Mouse (Mus musculus) hindlimb bud, embryonic 11.5 days (tissue): ENCODE measurements at regions not wholly inside any gene's neighbourhood (a gene's known extent, or its start where the extent isn't known, plus 50 kb on each side); places are given as distances from the start of the nearest gene placed in this dataset.

Source experiments
- DNase-seq: peaks from one replicate; pipeline ENCODE4 v3.0.0-alpha.2; 2012; ENCODE audit warnings: low read depth, low spot score; ENCODE audit errors: extremely low spot score

- DNase-seq = no peak
These were observed 158.5 kb downstream of the Emp1 start for GRCm38 (mm10) chr6:135520868-135521267.

GRCm38 (mm10) chr6:135524886-135525285 lies 162.5 kb downstream of the Emp1 start:
- no peak for DNase-seq

DNA sequence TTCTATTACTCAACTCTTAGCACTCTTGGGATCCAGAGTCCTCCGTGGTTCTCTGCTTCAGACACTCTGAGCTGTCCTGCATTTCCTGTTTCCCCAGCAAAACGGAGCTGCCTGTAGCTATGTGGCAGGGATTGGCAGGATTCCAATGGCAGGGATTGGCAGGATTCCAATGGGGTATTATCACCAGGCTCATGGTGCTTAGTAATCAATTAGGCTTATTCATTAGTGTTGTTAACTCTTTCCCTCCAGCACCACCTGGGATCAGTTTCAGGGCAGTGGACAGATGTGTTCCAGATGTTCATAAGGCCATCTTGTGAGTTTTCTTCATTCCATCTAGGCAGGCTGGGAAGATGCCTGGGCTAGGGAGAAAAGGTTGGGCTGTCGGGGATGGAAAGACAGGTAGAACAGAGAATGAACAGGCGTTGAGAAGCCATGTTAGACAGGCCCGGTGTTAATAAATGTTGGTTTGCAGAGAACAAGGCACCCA lies 163.5 kb downstream of the Emp1 start:
- peak; percentile 77 for DNase-seq

DNA sequence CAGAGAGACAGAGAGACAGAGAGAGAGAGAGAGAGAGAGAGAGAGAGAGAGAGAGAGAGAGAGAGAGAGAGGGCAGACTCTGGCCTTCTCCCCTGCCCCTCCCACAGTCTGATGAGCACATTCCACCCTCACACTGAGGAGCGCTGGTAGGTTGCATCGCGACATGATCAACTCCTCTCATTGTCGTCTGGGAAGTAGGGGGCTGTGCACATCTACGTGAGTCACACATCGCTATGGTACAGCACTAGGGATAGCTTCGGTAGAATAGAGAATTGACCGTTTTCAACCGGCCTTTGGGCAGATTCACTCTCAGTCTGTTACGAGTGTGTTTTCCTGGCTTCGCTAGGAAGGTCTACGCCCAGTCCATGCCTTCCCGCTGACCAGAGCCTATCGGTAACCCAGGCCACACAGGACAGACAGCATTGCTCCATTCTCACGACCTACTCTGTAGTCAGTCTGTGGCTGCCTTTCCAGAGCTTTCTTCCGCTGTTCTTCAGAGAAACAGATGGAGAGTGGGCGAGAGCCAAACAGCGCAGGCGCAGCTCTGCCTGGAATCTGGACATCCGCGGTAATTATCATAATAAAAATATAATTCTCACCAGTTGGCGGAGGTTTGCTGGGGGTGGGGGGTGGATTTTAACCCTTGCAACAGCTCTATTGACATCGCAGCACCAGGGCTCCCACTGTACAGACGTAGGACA lies 164.3 kb downstream of the Emp1 start:
- no peak for DNase-seq

- no peak for DNase-seq
These were observed 165.5 kb downstream of the Emp1 start for GRCm38 (mm10) chr6:135527879-135528278.

DNA sequence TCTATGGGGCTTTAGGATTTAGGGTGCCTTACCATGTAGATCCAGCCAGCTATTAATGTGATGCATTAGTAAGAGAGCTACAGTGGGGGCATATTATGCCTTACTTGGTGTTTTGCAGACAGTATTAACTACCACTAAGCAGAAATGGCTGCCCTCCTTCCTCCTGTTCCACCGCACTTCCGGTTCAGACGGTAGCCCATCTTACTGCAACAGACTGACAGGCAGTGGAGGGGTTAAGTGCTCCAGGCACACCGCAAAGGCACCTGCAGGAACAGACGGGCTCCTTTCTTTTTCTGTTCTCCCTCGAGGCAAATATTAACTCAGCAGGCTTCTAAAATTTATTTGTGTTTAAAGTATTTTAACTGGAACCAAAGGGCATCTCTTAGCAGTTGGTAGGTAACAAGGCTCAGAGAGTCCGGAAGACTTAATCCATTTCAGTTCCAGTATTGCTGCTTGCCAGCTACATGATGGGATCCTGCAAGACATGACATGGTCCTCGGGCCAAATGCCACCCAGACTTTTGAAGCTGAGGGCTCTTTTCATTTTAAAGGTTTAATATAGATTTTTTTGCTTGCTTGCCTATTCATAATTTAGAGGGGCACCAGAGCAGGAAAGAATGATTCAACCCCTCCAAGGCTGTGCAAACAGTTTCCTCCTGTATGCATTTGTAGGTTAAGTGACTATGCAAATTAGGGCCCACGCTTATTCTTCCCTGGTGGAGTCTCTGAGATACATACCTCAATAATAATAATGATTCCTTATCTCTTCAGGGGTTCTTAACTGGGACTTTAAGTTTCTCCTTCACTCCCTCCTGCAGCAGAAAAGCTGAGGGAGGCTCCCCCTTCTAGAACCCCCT lies 177.7 kb downstream of the Emp1 start:
- no peak for DNase-seq

GRCm38 (mm10) chr6:135541566-135541965 lies 179.2 kb downstream of the Emp1 start:
- DNase-seq = no peak

GRCm38 (mm10) chr6:135542356-135542755 lies 180.0 kb downstream of the Emp1 start:
- no peak for DNase-seq

- no peak for DNase-seq
These were observed 181.0 kb downstream of the Emp1 start for GRCm38 (mm10) chr6:135543390-135543789.

GRCm38 (mm10) chr6:135543863-135544262 lies 181.5 kb downstream of the Emp1 start:
- no peak for DNase-seq

DNA sequence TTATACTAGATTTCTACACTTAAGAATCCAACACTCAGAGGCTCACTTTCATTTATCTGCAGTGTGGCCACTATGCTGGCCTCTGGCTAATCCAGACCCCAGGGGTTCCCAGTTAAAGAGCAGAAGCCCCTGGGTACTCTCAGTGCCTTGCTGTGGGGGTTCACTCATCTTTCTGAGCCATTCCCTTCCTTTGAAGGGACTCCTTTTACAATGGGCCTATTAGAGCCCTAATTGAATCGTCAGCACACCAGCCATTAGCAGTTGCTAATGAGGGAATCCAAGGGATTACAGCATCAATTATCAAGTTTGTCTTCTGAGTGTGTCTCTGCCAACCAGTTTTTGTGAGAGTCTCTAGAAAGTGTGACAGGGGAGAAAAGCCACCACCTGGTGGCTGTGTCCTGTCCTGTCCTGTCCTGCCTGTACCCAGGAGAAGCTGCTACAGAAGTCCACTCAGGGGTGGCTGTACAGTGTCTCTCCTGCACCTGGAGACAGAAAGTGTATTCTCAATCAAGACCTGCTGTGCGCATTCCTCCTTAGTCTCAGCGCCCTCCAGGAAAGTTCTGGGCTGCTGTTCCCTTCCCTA lies 188.1 kb downstream of the Emp1 start:
- no peak for DNase-seq

GRCm38 (mm10) chr6:135552396-135552795 lies 190.1 kb downstream of the Emp1 start:
- no peak for DNase-seq

DNA sequence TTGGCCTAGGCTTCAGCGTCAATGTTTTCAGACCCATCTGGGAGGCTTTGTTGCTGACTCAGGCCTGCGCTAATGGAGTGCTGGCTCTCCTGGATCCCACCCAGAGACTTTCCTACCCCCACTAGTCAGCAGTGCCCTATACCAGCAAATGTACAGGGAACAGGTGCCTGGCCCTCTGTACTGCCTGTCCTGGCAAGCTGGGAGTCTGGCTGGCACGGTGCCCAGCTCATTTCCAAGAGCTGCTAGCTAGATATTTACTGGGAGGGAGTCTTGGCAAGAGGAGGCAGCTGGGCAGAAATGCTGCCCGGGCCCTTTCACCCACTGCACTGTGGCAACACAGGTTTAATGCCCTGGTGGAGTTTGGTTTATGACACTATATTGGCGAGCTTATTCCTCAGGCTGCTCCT lies 197.2 kb downstream of the Emp1 start:
- DNase-seq = no peak

GRCm38 (mm10) chr6:135562267-135562666 lies 199.9 kb downstream of the Emp1 start:
- DNase-seq = no peak

DNA sequence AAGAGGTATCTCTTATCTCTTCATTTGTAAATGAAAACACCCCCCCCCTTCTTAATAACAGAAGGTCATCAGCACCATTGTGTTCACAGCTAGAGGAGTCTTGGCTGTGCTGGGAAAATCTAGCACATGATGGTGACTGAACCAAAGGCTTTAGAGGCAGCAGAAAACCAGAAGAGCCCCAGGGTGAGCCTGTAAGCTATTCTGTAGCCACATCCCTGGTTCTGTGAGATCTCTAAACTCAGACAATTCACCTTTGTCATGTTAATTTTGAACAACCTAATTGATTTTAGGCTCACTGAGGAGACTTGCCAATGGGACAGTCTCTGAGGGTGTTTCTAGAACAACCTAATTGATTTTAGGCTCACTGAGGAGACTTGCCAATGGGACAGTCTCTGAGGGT lies 201.4 kb downstream of the Emp1 start:
- no peak for DNase-seq

GRCm38 (mm10) chr6:135569086-135569485 lies 206.7 kb downstream of the Emp1 start:
- no peak for DNase-seq

GRCm38 (mm10) chr6:135575294-135575693 lies 212.9 kb downstream of the Emp1 start:
- DNase-seq = no peak

- DNase-seq = no peak
These were observed 216.4 kb downstream of the Emp1 start for GRCm38 (mm10) chr6:135578728-135579127.

DNA sequence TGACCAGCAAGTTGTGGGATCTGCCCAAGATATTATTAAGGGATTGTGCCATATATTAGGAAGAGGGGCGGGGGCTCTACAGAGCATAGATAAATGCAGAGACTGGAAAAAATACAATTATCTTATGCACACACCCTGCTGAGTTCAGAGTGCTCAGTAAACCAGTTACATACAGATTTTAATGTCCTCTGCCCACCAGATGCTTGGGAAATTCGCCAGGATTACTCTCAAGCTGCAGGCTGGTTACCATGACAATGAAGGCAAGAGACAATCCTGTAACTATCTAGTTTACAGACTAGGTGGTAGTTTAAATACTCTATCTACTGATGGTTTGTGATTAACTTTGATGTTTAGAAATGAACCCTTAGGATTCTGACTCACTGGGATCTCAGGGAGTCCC lies 220.2 kb downstream of the Emp1 start:
- no peak for DNase-seq

DNA sequence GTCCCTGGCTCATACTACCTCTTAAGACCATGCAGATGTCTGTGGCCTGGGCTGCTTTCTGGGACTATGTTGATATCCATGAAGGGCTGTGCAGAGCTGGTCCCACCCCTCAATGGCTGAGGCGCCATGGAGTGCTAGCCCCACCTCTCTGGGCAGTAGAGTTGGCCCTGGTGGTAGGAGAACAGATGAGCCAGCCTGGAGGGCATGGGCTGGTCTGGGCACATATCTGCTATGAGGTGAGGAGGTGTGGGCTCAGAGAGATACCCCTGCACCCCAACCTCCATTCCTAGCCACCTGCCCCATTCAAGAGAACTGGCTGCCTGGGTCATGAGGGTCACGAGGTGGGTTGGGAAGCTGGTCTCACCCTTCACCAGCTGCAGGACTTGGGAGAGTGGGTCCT lies 222.4 kb downstream of the Emp1 start:
- no peak for DNase-seq

DNA sequence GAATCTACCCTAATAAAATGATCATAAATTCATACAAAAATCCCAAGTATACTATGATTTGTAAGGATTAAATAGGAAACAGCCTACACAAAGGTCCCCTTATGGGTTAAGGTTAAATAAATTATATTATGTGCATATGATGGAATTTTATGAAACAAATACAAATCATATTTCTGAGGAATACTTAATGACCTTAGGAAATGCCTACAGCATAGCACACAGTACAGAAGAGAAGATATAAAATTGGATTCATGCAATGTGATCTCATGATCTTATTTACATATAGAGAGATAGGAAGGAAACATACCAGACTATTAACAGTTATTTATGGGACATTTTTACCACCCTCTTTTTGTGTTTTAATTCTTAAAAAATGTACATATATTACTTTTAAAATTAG lies 227.7 kb downstream of the Emp1 start:
- DNase-seq = no peak

GRCm38 (mm10) chr6:135591085-135591484 lies 228.7 kb downstream of the Emp1 start:
- DNase-seq = no peak
